Mouse (Mus musculus): ENCODE data around the gene Hmgcll1.

DNA sequence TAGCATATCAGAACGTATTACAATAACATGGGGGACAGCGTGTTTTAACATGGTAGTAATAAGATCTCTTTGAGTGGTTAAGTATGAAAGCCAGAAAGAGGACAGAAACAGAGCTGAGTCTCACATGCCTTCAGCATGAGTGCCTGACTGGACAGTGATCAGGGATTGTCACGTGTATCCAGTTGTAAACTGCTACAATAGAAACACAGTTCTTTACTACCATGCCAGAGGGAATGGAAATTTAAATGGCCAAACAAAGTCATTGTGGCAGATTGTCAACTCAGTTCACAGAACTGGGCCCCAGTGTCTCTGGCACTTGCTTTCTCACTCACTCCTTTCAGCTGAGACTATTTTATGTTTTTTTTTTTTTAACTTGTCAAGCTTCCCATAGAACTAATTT lies 85.3 kb downstream of the Hmgcll1 start:
- TF ChIP-seq CTCF (IDR thresholded peaks at IDR 0.05; ENCODE audit: extremely low read depth, insufficient read length, insufficient replicate concordance, low read depth, low read length) (no peak), POLR2A (IDR thresholded peaks at IDR 0.05; ENCODE audit: low read depth, low read length) (no peak)
